Mouse (Mus musculus): ENCODE measurements around the gene Abat. TPM values are rescaled to one million over a fixed set of nuclear protein-coding genes. Genes with fewer than 3 reads are reported as not detected.

The Abat gene
- polyA plus RNA-seq, 1 experiment = 0.06 TPM

GRCm38 (mm10) chr16:8504271-8504670 lies 9.0 kb upstream of the Abat start:
- Histone ChIP-seq H3K27me3 (ENCODE audit: control insufficient read depth) (no peaks in the 10 kb centered on the region), H3K36me3 (ENCODE audit: control insufficient read depth) (no peaks in the 10 kb centered on the region), H3K9me3 (ENCODE audit: control insufficient read depth, low read length) (peaks cover 4% of the 10 kb centered on the region), H3K4me1 (ENCODE audit: control insufficient read depth) (no peaks in the 10 kb centered on the region), H3K4me3 (replicated peaks) (no peak overlapping the region)
- TF ChIP-seq TAL1 (IDR thresholded peaks at IDR 0.05; ENCODE audit: low read length) = no peak
- TF ChIP-seq GATA1 (IDR thresholded peaks at IDR 0.05; ENCODE audit: low read length) = no peak

GRCm38 (mm10) chr16:8509894-8510293 lies 3.3 kb upstream of the Abat start:
- Histone ChIP-seq H3K27me3 (ENCODE audit: control insufficient read depth) (peaks cover 19% of the 10 kb centered on the region), H3K4me1 (ENCODE audit: control insufficient read depth) (peaks cover 3% of the 10 kb centered on the region), H3K9me3 (ENCODE audit: control insufficient read depth, low read length) (no peaks in the 10 kb centered on the region), H3K36me3 (ENCODE audit: control insufficient read depth) (no peaks in the 10 kb centered on the region), H3K4me3 (replicated peaks) (no peak overlapping the region)
- TF ChIP-seq GATA1 (IDR thresholded peaks at IDR 0.05; ENCODE audit: low read length) = no peak
- no peak for TF ChIP-seq TAL1 (IDR thresholded peaks at IDR 0.05; ENCODE audit: low read length)

- H3K4me3 ChIP-seq (replicated peaks) = no peak overlapping the region
- peaks cover 3% of the 10 kb centered on the region for H3K4me1 ChIP-seq (ENCODE audit: control insufficient read depth)
- TF ChIP-seq TAL1 (IDR thresholded peaks at IDR 0.05; ENCODE audit: low read length) = no peak
- TF ChIP-seq GATA1 (IDR thresholded peaks at IDR 0.05; ENCODE audit: low read length) = no peak
- peaks cover 22% of the 10 kb centered on the region for H3K27me3 ChIP-seq (ENCODE audit: control insufficient read depth)
- no peaks in the 10 kb centered on the region for H3K9me3 ChIP-seq (ENCODE audit: control insufficient read depth, low read length)
- H3K36me3 ChIP-seq (ENCODE audit: control insufficient read depth) = no peaks in the 10 kb centered on the region; the same call in 1 of the 2 replicates
These were observed 399 bp upstream of the Abat start for GRCm38 (mm10) chr16:8512830-8513229.

GRCm38 (mm10) chr16:8514180-8514579 lies 951 bp downstream of the Abat start:
- Histone ChIP-seq H3K27me3 (ENCODE audit: control insufficient read depth) (peaks cover 22% of the 10 kb centered on the region), H3K4me3 (replicated peaks) (peak overlapping the region; percentile 55), H3K4me1 (ENCODE audit: control insufficient read depth) (peaks cover 3% of the 10 kb centered on the region), H3K9me3 (ENCODE audit: control insufficient read depth, low read length) (no peaks in the 10 kb centered on the region), H3K36me3 (ENCODE audit: control insufficient read depth) (no peaks in the 10 kb centered on the region; the same call in 1 of the 2 replicates)
- no peak for TF ChIP-seq TAL1 (IDR thresholded peaks at IDR 0.05; ENCODE audit: low read length)
- TF ChIP-seq GATA1 (IDR thresholded peaks at IDR 0.05; ENCODE audit: low read length) = no peak

- Histone ChIP-seq H3K4me1 (ENCODE audit: control insufficient read depth) (no peaks in the 10 kb centered on the region), H3K36me3 (ENCODE audit: control insufficient read depth) (no peaks in the 10 kb centered on the region; the same call in 1 of the 2 replicates)
- TF ChIP-seq GATA1 (IDR thresholded peaks at IDR 0.05; ENCODE audit: low read length) = no peak
- TF ChIP-seq TAL1 (IDR thresholded peaks at IDR 0.05; ENCODE audit: low read length) = no peak
These were observed 7.3 kb downstream of the Abat start for GRCm38 (mm10) chr16:8520525-8520924.

GRCm38 (mm10) chr16:8521322-8521721 lies 8.1 kb downstream of the Abat start:
- no peaks in the 10 kb centered on the region; the same call in 1 of the 2 replicates for H3K36me3 ChIP-seq (ENCODE audit: control insufficient read depth)
- no peaks in the 10 kb centered on the region for H3K27me3 ChIP-seq (ENCODE audit: control insufficient read depth)
- H3K4me3 ChIP-seq (replicated peaks) = no peak overlapping the region
- TF ChIP-seq TAL1 (IDR thresholded peaks at IDR 0.05; ENCODE audit: low read length) (no peak), GATA1 (IDR thresholded peaks at IDR 0.05; ENCODE audit: low read length) (no peak)
- H3K9me3 ChIP-seq (ENCODE audit: control insufficient read depth, low read length) = no peaks in the 10 kb centered on the region
- peaks cover 5% of the 10 kb centered on the region; the same call in 1 of the 2 replicates for H3K4me1 ChIP-seq (ENCODE audit: control insufficient read depth)

More at GRCm38 (mm10) chr16:8520525-8520924, 7.3 kb downstream of the Abat start:
- no peak overlapping the region for H3K4me3 ChIP-seq (replicated peaks)
- no peaks in the 10 kb centered on the region for H3K9me3 ChIP-seq (ENCODE audit: control insufficient read depth, low read length)
- H3K27me3 ChIP-seq (ENCODE audit: control insufficient read depth) = no peaks in the 10 kb centered on the region

- Histone ChIP-seq H3K4me3 (replicated peaks) (no peak overlapping the region), H3K27me3 (ENCODE audit: control insufficient read depth) (no peaks in the 10 kb centered on the region), H3K36me3 (ENCODE audit: control insufficient read depth) (no peaks in the 10 kb centered on the region), H3K4me1 (ENCODE audit: control insufficient read depth) (peaks cover 5% of the 10 kb centered on the region; the same call in 1 of the 2 replicates), H3K9me3 (ENCODE audit: control insufficient read depth, low read length) (no peaks in the 10 kb centered on the region)
- TF ChIP-seq TAL1 (IDR thresholded peaks at IDR 0.05; ENCODE audit: low read length) (no peak), GATA1 (IDR thresholded peaks at IDR 0.05; ENCODE audit: low read length) (no peak)
These were observed 10.4 kb downstream of the Abat start for GRCm38 (mm10) chr16:8523480-8524144.

- TF ChIP-seq TAL1 (IDR thresholded peaks at IDR 0.05; ENCODE audit: low read length) (no peak), GATA1 (IDR thresholded peaks at IDR 0.05; ENCODE audit: low read length) (no peak)
- Histone ChIP-seq H3K9me3 (ENCODE audit: control insufficient read depth, low read length) (no peaks in the 10 kb centered on the region), H3K27me3 (ENCODE audit: control insufficient read depth) (no peaks in the 10 kb centered on the region), H3K4me3 (replicated peaks) (no peak overlapping the region), H3K36me3 (ENCODE audit: control insufficient read depth) (no peaks in the 10 kb centered on the region), H3K4me1 (ENCODE audit: control insufficient read depth) (peaks cover 5% of the 10 kb centered on the region; the same call in 1 of the 2 replicates)
These were observed 11.1 kb downstream of the Abat start for GRCm38 (mm10) chr16:8524163-8524847.

GRCm38 (mm10) chr16:8525293-8525692 lies 12.1 kb downstream of the Abat start:
- Histone ChIP-seq H3K36me3 (ENCODE audit: control insufficient read depth) (no peaks in the 10 kb centered on the region), H3K4me3 (replicated peaks) (no peak overlapping the region), H3K9me3 (ENCODE audit: control insufficient read depth, low read length) (no peaks in the 10 kb centered on the region), H3K4me1 (ENCODE audit: control insufficient read depth) (peaks cover 11% of the 10 kb centered on the region), H3K27me3 (ENCODE audit: control insufficient read depth) (no peaks in the 10 kb centered on the region)
- TF ChIP-seq TAL1 (IDR thresholded peaks at IDR 0.05; ENCODE audit: low read length) = no peak
- TF ChIP-seq GATA1 (IDR thresholded peaks at IDR 0.05; ENCODE audit: low read length) = no peak

All from erythroblast, embryonic 14.5 days (primary cell).